34 mouse cellular contexts compared by ENCODE assay signal in genomic region chr12:11397029-11397428, GRCm38 (mm10). TPM values are rescaled to one million over a fixed set of nuclear protein-coding genes. Genes with fewer than 3 reads are reported as not detected.
"Had no signal": no experiment of that assay in that cellular context is flagged by ENCODE, and none has a peak within 500 bp of the region (broad histone marks: within the 10 kb centered on the region; RNA-seq: fewer than 3 reads in every experiment).

No protein-coding gene starts in this region.

- H3K27ac ChIP-seq: heart, embryonic 13.5 days; heart, embryonic 15.5 days; hindbrain, embryonic 12.5 days; hindbrain, embryonic 13.5 days; hindbrain, embryonic 14.5 days; hindbrain, embryonic 15.5 days; hindbrain, postnatal 0 days; intestine, embryonic 15.5 days; kidney, embryonic 15.5 days; kidney, postnatal 0 days; layer of hippocampus, adult 2 months; left cerebral cortex, adult 2 months had no signal

- H3K9me3 ChIP-seq: heart, embryonic 12.5 days; heart, embryonic 13.5 days; heart, embryonic 15.5 days; hindbrain, embryonic 12.5 days; hindbrain, embryonic 13.5 days; hindbrain, embryonic 15.5 days; intestine, embryonic 15.5 days; kidney, embryonic 15.5 days had no signal

- H3K27me3 ChIP-seq: heart, embryonic 12.5 days; heart, embryonic 13.5 days; heart, embryonic 15.5 days; hindbrain, embryonic 12.5 days; hindbrain, embryonic 13.5 days; hindbrain, embryonic 15.5 days; intestine, embryonic 15.5 days; kidney, embryonic 15.5 days had no signal

- H3K4me1 ChIP-seq: hindbrain, embryonic 12.5 days; hindbrain, embryonic 13.5 days; hindbrain, embryonic 15.5 days; intestine, embryonic 15.5 days; kidney, embryonic 15.5 days had no signal

- H3K4me3 ChIP-seq: heart, embryonic 12.5 days; heart, embryonic 13.5 days; heart, embryonic 15.5 days; hindbrain, embryonic 12.5 days; hindbrain, embryonic 13.5 days; hindbrain, embryonic 15.5 days; intestine, embryonic 15.5 days; kidney, embryonic 15.5 days; layer of hippocampus, adult 2 months; left cerebral cortex, adult 2 months had no signal

- ATAC-seq: hindbrain, embryonic 16.5 days; hindbrain, postnatal 0 days; inflammation-experienced regulatory T-cells, adult 6 months; intestine, embryonic 15.5 days; intestine, embryonic 16.5 days; intestine, postnatal 0 days had no signal

- H3K36me3 ChIP-seq: heart, embryonic 12.5 days; heart, embryonic 13.5 days; heart, embryonic 15.5 days; hindbrain, embryonic 12.5 days; hindbrain, embryonic 13.5 days; hindbrain, embryonic 15.5 days; intestine, embryonic 15.5 days; kidney, embryonic 15.5 days had no signal

- DNase-seq: heart, postnatal 10 days; heart, postnatal 14 days; heart, postnatal 36 days; heart, postnatal 4 days; kidney, adult 11 months; kidney, adult 18-20 months; kidney, adult 2 months; kidney, adult 8-10 months; kidney, adult 9 months; kidney, postnatal 10 days; kidney, postnatal 14 days; kidney, postnatal 25 days; kidney, postnatal 36 days; kidney, postnatal 4 days; layer of hippocampus, adult 9-11 months; layer of hippocampus, postnatal 36 days had no signal

RNA-seq across cellular contexts. Expression of gene Vsnl1, which starts 39.4 kb away (rescaled TPM):
- polyA plus RNA-seq: inflammation-experienced regulatory T-cells, adult 6 months had no signal

RNA-seq across cellular contexts. Expression of gene Rad51ap2, which starts 58.9 kb away (rescaled TPM):
- polyA plus RNA-seq: inflammation-experienced regulatory T-cells, adult 6 months; kidney, adult 2 months; large intestine, adult 2 months had no signal
